Mouse (Mus musculus) small intestine, adult 2 months (tissue): ENCODE data around the gene Krt23.

Source experiments
- CTCF ChIP-seq: fragments of 200-500 bp; IDR thresholded peaks from 2 replicates; pipeline ENCODE4 v1.5.1; 2012; ENCODE audit warnings: low read depth, mild to moderate bottlenecking, control low read depth, inconsistent platforms, low read length, moderate library complexity, mixed read lengths; ENCODE audit not compliant: insufficient replicate concordance, insufficient read length; ENCODE audit errors: extremely low read depth
- POLR2A ChIP-seq: fragments of 200-500 bp; IDR thresholded peaks from 2 replicates; pipeline ENCODE4 v1.6.1; 2012; ENCODE audit warnings: low read depth, mild to moderate bottlenecking, control low read depth, inconsistent platforms, low read length, moderate library complexity

DNA sequence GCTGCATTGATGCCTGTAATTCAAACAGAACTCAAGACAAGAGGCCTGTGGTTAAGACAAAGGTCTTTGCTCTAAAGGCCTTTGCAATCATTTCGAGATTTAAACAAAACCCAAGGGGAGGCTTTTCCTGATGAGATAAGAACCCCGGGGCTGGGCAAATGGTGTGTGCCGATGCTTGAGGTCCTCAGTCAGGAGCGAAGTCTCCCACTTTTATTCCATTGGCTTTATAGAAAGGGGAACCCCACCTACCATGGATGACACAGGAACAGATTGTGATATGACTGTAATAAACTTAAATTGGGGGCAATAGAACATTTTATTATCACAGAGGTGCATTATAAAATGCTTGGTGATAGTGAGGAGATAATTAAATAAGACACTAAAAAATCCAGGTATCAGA is 56.3 kb downstream of the Krt23 start:
- 0 out of 2 replicates have a peak, but pooled peaks have one; percentile 13 for TF ChIP-seq POLR2A
- TF ChIP-seq CTCF, result no peak
